Mouse (Mus musculus) forebrain, postnatal 0 days (tissue): Measurements from ENCODE around the gene Tvp23b. TPM values are rescaled to one million over a fixed set of nuclear protein-coding genes. Genes with fewer than 3 reads are reported as not detected.

Experiments used
- ATAC-seq: fragments of 200-750 bp; cut with Nextera tagmentation; 2 replicates; pipeline ENCODE4 v1.8.0; 2017; ENCODE audit warnings: mild to moderate bottlenecking, moderate library complexity
- DNase-seq: peaks from one replicate; pipeline ENCODE4 v3.0.0-alpha.2; 2015
- H3K27ac ChIP-seq: fragments of 300-500 bp; sonication (generic); 2 replicates; pipeline ENCODE4 v1.5.1; 2014; ENCODE audit warnings: low read depth, mild to moderate bottlenecking, antibody characterized with exemption, low read length, moderate library complexity, mixed read lengths
- H3K27me3 ChIP-seq: fragments of 300-500 bp; sonication (generic); 2 replicates; pipeline ENCODE4 v1.6.1; 2014; ENCODE audit warnings: mild to moderate bottlenecking, low read length, mixed read lengths; ENCODE audit not compliant: insufficient read depth
- H3K36me3 ChIP-seq: fragments of 300-500 bp; sonication (generic); 2 replicates; pipeline ENCODE4 v1.6.1; 2014; ENCODE audit warnings: mild to moderate bottlenecking, moderate library complexity; ENCODE audit not compliant: insufficient read depth
- H3K4me1 ChIP-seq: fragments of 300-500 bp; sonication (generic); 2 replicates; pipeline ENCODE4 v1.6.1; 2014; ENCODE audit warnings: antibody characterized with exemption; ENCODE audit not compliant: insufficient read depth
- H3K4me2 ChIP-seq: fragments of 300-500 bp; sonication (generic); 2 replicates; pipeline ENCODE4 v1.6.1; 2014; ENCODE audit warnings: low read depth, mild to moderate bottlenecking, moderate library complexity
- H3K4me3 ChIP-seq: fragments of 300-500 bp; sonication (generic); 2 replicates; pipeline ENCODE4 v1.5.1; 2014; ENCODE audit warnings: low read depth, low read length, mixed read lengths
- H3K9ac ChIP-seq: fragments of 300-500 bp; sonication (generic); 2 replicates; pipeline ENCODE4 v1.6.1; 2014; ENCODE audit warnings: mild to moderate bottlenecking
- H3K9me3 ChIP-seq: fragments of 300-500 bp; sonication (generic); 2 replicates; pipeline ENCODE4 v1.6.1; 2016; ENCODE audit warnings: low read length
- CTCF ChIP-seq: sonication (generic); IDR thresholded peaks from 2 replicates; pipeline ENCODE4 v1.5.1; 2016; ENCODE audit warnings: antibody characterized with exemption, control low read depth, low read depth
- WGBS: fragments of 180-500 bp; shearing (Covaris S2); extraction: QIAGEN DNeasy Blood & Tissue Kit; methylation state at CpG from one replicate; pipeline ENCODE4 v1.1.7; 2014; 5-methylcytosine and 5-hydroxymethylcytosine counted together
- polyA plus RNA-seq: library from polyadenylated mRNA; unstranded; fragments of >200 nt; fragmentation: Nextera tagmentation; extraction: Ambion mirVana; gene quantifications from 2 replicates; pipeline ENCODE4 v1.2.1, GENCODE M21; 2015
- total RNA-seq: library from RNA; depleted of rRNA; stranded (reverse); fragments of >200 nt; gene quantifications from 2 replicates; pipeline ENCODE4 v1.2.3, GENCODE M21; 2014

Gene Tvp23b
- total and polyA plus RNA-seq, 2 experiments from 2014 or later: 30.8 to 37.1 TPM

GRCm38 (mm10) chr11:62929799-62930198 is 50.5 kb downstream of the Tvp23b start:
- H3K9me3 ChIP-seq: no peaks in the 10 kb centered on the region
- WGBS: 87% methylated on average over 3 of the region's 3 CpGs
- H3K4me3 ChIP-seq: no peak overlapping the region
- H3K36me3 ChIP-seq: no peaks in the 10 kb centered on the region
- ATAC-seq: no peak
- no peak overlapping the region for H3K4me2 ChIP-seq
- no peak overlapping the region for H3K27ac ChIP-seq
- no peak for DNase-seq
- no peak for TF ChIP-seq CTCF
- no peaks in the 10 kb centered on the region for H3K27me3 ChIP-seq
- H3K4me1 ChIP-seq: no peaks in the 10 kb centered on the region
- no peak overlapping the region for H3K9ac ChIP-seq

GRCm38 (mm10) chr11:62930574-62930973 is 51.3 kb downstream of the Tvp23b start:
- TF ChIP-seq CTCF: no peak
- Histone ChIP-seq H3K4me1 (no peaks in the 10 kb centered on the region), H3K27ac (no peak overlapping the region), H3K4me3 (no peak overlapping the region), H3K27me3 (no peaks in the 10 kb centered on the region), H3K9ac (no peak overlapping the region), H3K9me3 (no peaks in the 10 kb centered on the region), H3K4me2 (no peak overlapping the region), H3K36me3 (no peaks in the 10 kb centered on the region)
- DNase-seq: no peak
- 88% methylated on average over 4 of the region's 4 CpGs for WGBS
- ATAC-seq: no peak

- no peak overlapping the region for H3K4me2 ChIP-seq
- no peak overlapping the region for H3K9ac ChIP-seq
- WGBS: 84% methylated on average over 5 of the region's 5 CpGs
- H3K27ac ChIP-seq: no peak overlapping the region
- DNase-seq: no peak
- no peaks in the 10 kb centered on the region for H3K4me1 ChIP-seq
- H3K9me3 ChIP-seq: no peaks in the 10 kb centered on the region
- no peak for ATAC-seq
- no peaks in the 10 kb centered on the region for H3K36me3 ChIP-seq
- no peak overlapping the region for H3K4me3 ChIP-seq
- TF ChIP-seq CTCF: no peak
- H3K27me3 ChIP-seq: no peaks in the 10 kb centered on the region
These were observed 51.9 kb downstream of the Tvp23b start for GRCm38 (mm10) chr11:62931141-62931540.

- TF ChIP-seq CTCF: no peak
- Histone ChIP-seq H3K4me1 (no peaks in the 10 kb centered on the region), H3K4me3 (no peak overlapping the region), H3K27ac (no peak overlapping the region), H3K4me2 (no peak overlapping the region), H3K9ac (no peak overlapping the region), H3K27me3 (no peaks in the 10 kb centered on the region), H3K9me3 (no peaks in the 10 kb centered on the region), H3K36me3 (no peaks in the 10 kb centered on the region)
- ATAC-seq (no peak), DNase-seq (no peak)
- 90% methylated on average over 9 of the region's 9 CpGs for WGBS
These were observed 53.8 kb downstream of the Tvp23b start for GRCm38 (mm10) chr11:62933099-62933498.

- ATAC-seq: no peak
- no peaks in the 10 kb centered on the region for H3K27me3 ChIP-seq
- WGBS: 84% methylated on average over 11 of the region's 11 CpGs
- H3K9ac ChIP-seq: no peak overlapping the region
- no peaks in the 10 kb centered on the region for H3K9me3 ChIP-seq
- no peaks in the 10 kb centered on the region for H3K36me3 ChIP-seq
- DNase-seq: no peak
- no peak overlapping the region for H3K4me3 ChIP-seq
- no peak for TF ChIP-seq CTCF
- no peak overlapping the region for H3K27ac ChIP-seq
- H3K4me2 ChIP-seq: no peak overlapping the region
- H3K4me1 ChIP-seq: no peaks in the 10 kb centered on the region
These were observed 55.7 kb downstream of the Tvp23b start for GRCm38 (mm10) chr11:62934795-62935514.

- ATAC-seq (no peak), DNase-seq (no peak)
- no peak overlapping the region for H3K4me3 ChIP-seq
- H3K9ac ChIP-seq: no peak overlapping the region
- WGBS: 87% methylated on average over 6 of the region's 6 CpGs
- H3K4me1 ChIP-seq: no peaks in the 10 kb centered on the region
- TF ChIP-seq CTCF: no peak
- no peak overlapping the region for H3K4me2 ChIP-seq
- H3K9me3 ChIP-seq: no peaks in the 10 kb centered on the region
- H3K27me3 ChIP-seq: no peaks in the 10 kb centered on the region
- no peaks in the 10 kb centered on the region for H3K36me3 ChIP-seq
- no peak overlapping the region for H3K27ac ChIP-seq
These were observed 58.7 kb downstream of the Tvp23b start for GRCm38 (mm10) chr11:62937986-62938385.

GRCm38 (mm10) chr11:62938921-62939320 is 59.7 kb downstream of the Tvp23b start:
- H3K9me3 ChIP-seq: no peaks in the 10 kb centered on the region
- H3K4me1 ChIP-seq: no peaks in the 10 kb centered on the region
- H3K27me3 ChIP-seq: no peaks in the 10 kb centered on the region
- H3K4me3 ChIP-seq: no peak overlapping the region
- no peak overlapping the region for H3K9ac ChIP-seq
- peak; percentile 4 for DNase-seq
- 0 out of 2 replicates have a peak, but pooled peaks have one; percentile 1 for ATAC-seq
- H3K4me2 ChIP-seq: no peak overlapping the region
- 67% methylated on average over 5 of the region's 5 CpGs for WGBS
- H3K36me3 ChIP-seq: no peaks in the 10 kb centered on the region
- no peak overlapping the region for H3K27ac ChIP-seq
- TF ChIP-seq CTCF: no peak
